Mouse (Mus musculus) midbrain, embryonic 14.5 days (tissue): Measurements from ENCODE around the gene Dennd5b. TPM values are rescaled to one million over a fixed set of nuclear protein-coding genes. Genes with fewer than 3 reads are reported as not detected.
"Not testable (repeated sequence)": the region's sequence is repeated elsewhere in the genome, so short reads cannot be mapped to it uniquely, and the experiment has no call there.

Experiments used
- ATAC-seq: fragments of 200-750 bp; cut with Nextera tagmentation; 2 replicates; pipeline ENCODE4 v1.8.0; 2017; ENCODE audit warnings: moderate number of reproducible peaks, moderate library complexity; ENCODE audit not compliant: low FRiP score, low TSS enrichment
- DNase-seq: peaks from one replicate; pipeline ENCODE4 v3.0.0-alpha.2; 2015
- H3K27ac ChIP-seq: fragments of 300-500 bp; sonication (generic); replicated peaks from 2 replicates; pipeline ENCODE4 v1.5.1; 2014; ENCODE audit warnings: mild to moderate bottlenecking, low read depth, low read length, moderate library complexity
- H3K27me3 ChIP-seq: fragments of 300-500 bp; sonication (generic); 2 replicates; pipeline ENCODE4 v1.6.1; 2014; ENCODE audit warnings: low read length, control low read depth, mixed read lengths; ENCODE audit not compliant: control insufficient read depth, insufficient read depth
- H3K36me3 ChIP-seq: fragments of 300-500 bp; sonication (generic); 2 replicates; pipeline ENCODE4 v1.6.1; 2014; ENCODE audit warnings: low read length, control low read depth; ENCODE audit not compliant: control insufficient read depth, insufficient read depth
- H3K4me1 ChIP-seq: fragments of 300-500 bp; sonication (generic); 2 replicates; pipeline ENCODE4 v1.6.1; 2014; ENCODE audit warnings: mild to moderate bottlenecking, antibody characterized with exemption, low read length, control low read depth; ENCODE audit not compliant: control insufficient read depth, insufficient read depth
- H3K4me2 ChIP-seq: fragments of 300-500 bp; sonication (generic); 2 replicates; pipeline ENCODE4 v1.6.1; 2014; ENCODE audit warnings: mild to moderate bottlenecking, low read length, moderate library complexity
- H3K4me3 ChIP-seq: fragments of 300-500 bp; sonication (generic); replicated peaks from 2 replicates; pipeline ENCODE4 v1.5.1; 2014; ENCODE audit warnings: low read depth, low read length
- H3K9ac ChIP-seq: fragments of 300-500 bp; sonication (generic); replicated peaks from 2 replicates; pipeline ENCODE4 v1.6.1; 2014; ENCODE audit warnings: mild to moderate bottlenecking, low read length, moderate library complexity
- H3K9me3 ChIP-seq: fragments of 300-500 bp; sonication (generic); 2 replicates; pipeline ENCODE4 v1.6.1; 2016; ENCODE audit warnings: low read length, control low read depth, mixed read lengths; ENCODE audit not compliant: control insufficient read depth
- WGBS: fragments of 180-500 bp; shearing (Covaris S2); extraction: QIAGEN DNeasy Blood & Tissue Kit; methylation state at CpG from one replicate; pipeline ENCODE4 v1.1.7; 2014; 5-methylcytosine and 5-hydroxymethylcytosine counted together
- polyA plus RNA-seq: library from polyadenylated mRNA; unstranded; fragments of >200 nt; fragmentation: Nextera tagmentation; extraction: Ambion mirVana; gene quantifications from 2 replicates; pipeline ENCODE4 v1.2.1, GENCODE M21; 2014

Gene Dennd5b
- polyA plus RNA-seq, 1 experiment from 2014 or later, result 24.8 TPM

DNA sequence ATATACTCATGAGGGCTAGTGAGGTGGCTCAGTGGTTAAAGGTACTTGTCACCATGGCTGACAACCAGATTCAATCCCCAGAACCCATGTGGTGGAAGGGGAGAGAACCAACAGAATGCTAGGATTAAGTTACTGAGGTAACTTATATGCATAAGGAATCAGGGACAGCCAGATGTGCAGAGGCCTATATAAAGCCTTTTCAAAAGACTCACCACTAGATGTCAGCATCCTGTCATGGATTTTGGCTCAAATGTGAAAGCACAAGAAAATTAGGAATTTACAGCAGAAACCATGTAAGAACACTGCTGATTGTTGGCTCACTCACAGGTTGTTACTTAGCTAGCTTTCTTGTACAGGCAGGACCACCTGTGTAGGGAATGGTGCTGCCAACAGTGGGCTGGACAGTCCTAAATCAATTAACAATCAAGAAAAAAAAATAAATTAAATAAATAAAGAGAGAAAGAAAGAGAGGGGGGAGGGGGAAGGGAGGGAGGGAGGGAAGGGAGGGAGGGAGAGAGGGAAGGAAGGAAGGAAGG, 90.6 kb downstream of the Dennd5b start:
- Histone ChIP-seq H3K27me3 (no peaks in the 10 kb centered on the region), H3K27ac (no peak overlapping the region), H3K4me3 (no peak overlapping the region), H3K4me2 (no peak overlapping the region), H3K36me3 (peaks cover 72% of the 10 kb centered on the region), H3K9ac (no peak overlapping the region), H3K9me3 (no peaks in the 10 kb centered on the region), H3K4me1 (no peaks in the 10 kb centered on the region)
- no peak for ATAC-seq
- peak; percentile 80 for DNase-seq

DNA sequence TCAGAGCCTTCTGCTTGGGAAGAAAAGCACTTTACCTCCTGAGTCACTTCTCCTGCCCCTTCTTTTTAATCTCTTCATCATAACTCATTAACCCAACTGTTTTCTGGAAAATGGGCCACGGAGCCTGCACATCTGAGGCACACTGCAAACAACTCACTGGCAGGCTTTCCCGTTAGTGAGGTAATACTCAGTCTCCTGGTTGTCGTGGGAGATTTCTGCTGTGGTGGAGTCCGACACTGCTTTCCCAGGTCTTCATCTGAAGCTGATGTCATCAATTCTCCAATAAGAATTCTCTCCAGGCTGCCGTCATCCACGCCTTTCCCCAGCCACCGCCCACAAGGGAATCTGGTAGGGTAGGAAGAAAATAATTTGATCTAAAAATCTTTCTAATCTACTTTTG, 96.5 kb downstream of the Dennd5b start:
- H3K4me1 ChIP-seq, result no peaks in the 10 kb centered on the region
- peaks cover 86% of the 10 kb centered on the region for H3K36me3 ChIP-seq
- no peaks in the 10 kb centered on the region for H3K27me3 ChIP-seq
- no peak overlapping the region for H3K27ac ChIP-seq
- DNase-seq, result no peak
- no peak overlapping the region for H3K4me3 ChIP-seq
- no peaks in the 10 kb centered on the region for H3K9me3 ChIP-seq
- no peak overlapping the region for H3K9ac ChIP-seq
- ATAC-seq, result no peak
- 87% methylated on average over 7 of the region's 7 CpGs for WGBS
- no peak overlapping the region for H3K4me2 ChIP-seq

- no peak for DNase-seq
- H3K4me1 ChIP-seq, result no peaks in the 10 kb centered on the region
- no peak overlapping the region for H3K4me2 ChIP-seq
- H3K4me3 ChIP-seq, result no peak overlapping the region
- H3K27ac ChIP-seq, result no peak overlapping the region
- ATAC-seq, result no peak
- peaks cover 48% of the 10 kb centered on the region for H3K36me3 ChIP-seq
- H3K9me3 ChIP-seq, result no peaks in the 10 kb centered on the region
- 64% methylated on average over 5 of the region's 5 CpGs for WGBS
- H3K27me3 ChIP-seq, result no peaks in the 10 kb centered on the region
- H3K9ac ChIP-seq, result no peak overlapping the region
Measured at GRCm38 (mm10) chr6:148994327-148994999, 107.0 kb downstream of the Dennd5b start.

DNA sequence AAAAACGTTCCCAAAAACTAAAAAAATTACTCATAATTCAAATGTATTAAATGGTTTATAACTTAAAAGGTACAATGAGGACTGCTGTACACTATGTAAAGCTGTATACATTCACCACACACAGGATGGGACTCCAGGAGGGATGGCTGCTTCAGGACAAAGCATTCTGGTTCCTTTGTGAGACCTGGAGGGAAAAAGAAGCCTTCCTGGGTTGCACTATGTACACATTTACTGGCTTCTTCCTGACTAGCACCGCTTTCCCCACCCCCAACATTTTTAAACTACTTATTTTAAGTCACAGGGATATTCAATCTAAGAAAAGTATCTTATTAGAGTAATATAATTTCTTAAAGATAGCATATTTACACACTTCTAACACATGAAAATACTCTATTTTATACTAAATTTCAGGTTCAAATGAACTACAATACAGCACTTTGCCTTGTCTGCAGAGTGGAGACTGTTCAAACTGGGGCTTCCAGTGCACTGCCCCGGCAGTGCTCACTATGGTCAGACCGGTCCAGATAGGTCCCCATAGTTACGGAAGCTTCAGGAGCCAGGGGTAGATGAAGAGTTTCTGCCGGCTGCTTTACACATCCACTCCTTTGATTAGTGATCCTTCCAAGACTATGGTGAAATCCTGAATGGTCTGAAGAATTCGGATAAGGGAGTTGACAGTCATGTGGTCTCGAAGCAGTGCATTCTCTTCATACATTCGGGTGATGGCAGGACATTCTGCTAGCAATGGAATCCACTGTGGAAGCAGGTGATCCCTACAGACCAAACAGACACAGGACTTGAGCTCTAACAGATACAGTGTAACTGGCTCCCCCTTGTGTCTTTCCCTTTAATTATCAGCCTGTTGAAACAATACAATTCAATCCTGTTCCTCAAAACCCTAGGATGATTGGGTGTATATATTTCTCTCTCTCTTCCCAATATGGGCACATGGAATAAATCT, 108.1 kb downstream of the Dennd5b start:
- 0 out of 2 replicates have a peak, but pooled peaks have one; percentile 53 for ATAC-seq
- no peaks in the 10 kb centered on the region for H3K9me3 ChIP-seq
- 8% methylated on average over 9 of the region's 9 CpGs for WGBS
- H3K4me2 ChIP-seq, result no peak overlapping the region
- H3K9ac ChIP-seq, result 0 out of 2 replicates have a peak overlapping the region, but pooled peaks have one; percentile 6
- H3K4me1 ChIP-seq, result no peaks in the 10 kb centered on the region
- peaks cover 43% of the 10 kb centered on the region for H3K36me3 ChIP-seq
- H3K27me3 ChIP-seq, result no peaks in the 10 kb centered on the region
- no peak overlapping the region for H3K27ac ChIP-seq
- no peak overlapping the region for H3K4me3 ChIP-seq
- peak; percentile 74 for DNase-seq

- no peak overlapping the region for H3K4me3 ChIP-seq
- ATAC-seq (no peak), DNase-seq (peak; percentile 31)
- H3K9ac ChIP-seq, result no peak overlapping the region
- H3K4me1 ChIP-seq, result no peaks in the 10 kb centered on the region
- no peaks in the 10 kb centered on the region for H3K9me3 ChIP-seq
- no peak overlapping the region for H3K4me2 ChIP-seq
- peaks cover 34% of the 10 kb centered on the region for H3K36me3 ChIP-seq
- 11% methylated on average over 4 of the region's 4 CpGs for WGBS
- no peaks in the 10 kb centered on the region for H3K27me3 ChIP-seq
- H3K27ac ChIP-seq, result no peak overlapping the region
Measured at GRCm38 (mm10) chr6:148992373-148993116, 108.9 kb downstream of the Dennd5b start.

- no peak overlapping the region for H3K27ac ChIP-seq
- 28% methylated on average over 6 of the region's 6 CpGs for WGBS
- H3K9ac ChIP-seq, result no peak overlapping the region
- no peaks in the 10 kb centered on the region for H3K27me3 ChIP-seq
- ATAC-seq, result no peak
- no peaks in the 10 kb centered on the region for H3K4me1 ChIP-seq
- H3K4me2 ChIP-seq, result no peak overlapping the region
- H3K9me3 ChIP-seq, result no peaks in the 10 kb centered on the region
- DNase-seq, result no peak
- H3K4me3 ChIP-seq, result no peak overlapping the region
- H3K36me3 ChIP-seq, result peaks cover 27% of the 10 kb centered on the region
Measured at GRCm38 (mm10) chr6:148991660-148992372, 109.7 kb downstream of the Dennd5b start.

GRCm38 (mm10) chr6:148989792-148990491, 111.5 kb downstream of the Dennd5b start:
- 92% methylated on average over 1 of the region's 3 CpGs for WGBS
- DNase-seq, H3K9ac ChIP-seq, H3K27me3 ChIP-seq, ATAC-seq, H3K4me2 ChIP-seq, H3K4me3 ChIP-seq, H3K4me1 ChIP-seq, H3K9me3 ChIP-seq, H3K27ac ChIP-seq: not testable (repeated sequence)
- H3K36me3 ChIP-seq, result peaks cover 17% of the 10 kb centered on the region
